Mouse (Mus musculus) bone marrow, adult 2 months (tissue): ENCODE measurements around the gene Fam205a1. TPM values are rescaled to one million over a fixed set of nuclear protein-coding genes. Genes with fewer than 3 reads are reported as not detected.
"Not testable (repeated sequence)": the region's sequence is repeated elsewhere in the genome, so short reads cannot be mapped to it uniquely, and the experiment has no call there.

Source experiments
- H3K27ac ChIP-seq: fragments of 200-500 bp; 2 replicates; pipeline ENCODE4 v1.5.1; 2012; ENCODE audit warnings: low read depth, mild to moderate bottlenecking, control low read depth, inconsistent platforms, low read length; ENCODE audit not compliant: control insufficient read depth, poor library complexity, insufficient read depth
- H3K4me1 ChIP-seq: fragments of 200-500 bp; 2 replicates; pipeline ENCODE4 v1.6.1; 2011; ENCODE audit warnings: low read length; ENCODE audit not compliant: control insufficient read depth, insufficient read depth
- H3K4me3 ChIP-seq: fragments of 200-500 bp; replicated peaks from 2 replicates; pipeline ENCODE3; 2011; ENCODE audit warnings: mild to moderate bottlenecking, low read depth, low read length, control low read depth; ENCODE audit not compliant: control insufficient read depth
- CTCF ChIP-seq: fragments of 200-500 bp; IDR thresholded peaks from 2 replicates; pipeline ENCODE4 v1.5.1; 2011; ENCODE audit warnings: low read length, control low read depth; ENCODE audit not compliant: control insufficient read depth, insufficient read depth
- POLR2A ChIP-seq: fragments of 200-500 bp; IDR thresholded peaks from 2 replicates; pipeline ENCODE4 v1.6.1; 2011; ENCODE audit warnings: low read depth, mild to moderate bottlenecking, control low read depth, low read length, borderline replicate concordance; ENCODE audit not compliant: control insufficient read depth
- WGBS: fragments of 180-500 bp; shearing (Covaris S2); methylation state at CpG from one replicate; pipeline ENCODE4 v1.1.7; 2018; 5-methylcytosine and 5-hydroxymethylcytosine counted together
- polyA plus RNA-seq: library from polyadenylated mRNA; stranded (reverse); fragments of >200 nt; gene quantifications from 2 replicates; pipeline ENCODE4 v1.2.4, GENCODE M21; 2011; ENCODE audit warnings: low replicate concordance; ENCODE audit not compliant: missing spikeins, insufficient read depth, insufficient read length

The Fam205a1 gene
- polyA plus RNA-seq, 1 experiment: 0.45 TPM

DNA sequence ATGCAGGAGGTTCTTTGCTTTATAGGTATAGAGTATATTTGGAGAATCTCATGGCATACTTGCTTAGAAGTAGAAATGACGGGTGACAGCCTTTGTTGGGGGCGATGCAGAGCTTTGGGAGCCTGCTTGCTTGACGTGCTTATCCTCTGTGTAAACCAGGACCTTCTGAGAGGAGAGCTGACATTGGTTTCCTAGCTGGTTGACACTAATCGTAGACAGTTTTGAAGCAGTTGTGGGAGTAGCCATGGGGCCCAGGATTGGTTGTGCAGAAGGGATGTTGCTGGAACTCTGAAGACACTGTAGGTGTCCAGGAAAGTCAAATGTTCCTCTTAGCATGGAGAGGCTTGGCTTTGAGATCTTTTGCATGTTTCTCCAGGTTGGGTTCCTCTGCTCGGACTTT is 14.5 kb upstream of the Fam205a1 start:
- no peak for TF ChIP-seq POLR2A
- no peak for TF ChIP-seq CTCF
- WGBS: 90% methylated on average over 5 of the region's 5 CpGs
- Histone ChIP-seq H3K27ac (no peak overlapping the region), H3K4me3 (peak overlapping the region; percentile 4), H3K4me1 (no peaks in the 10 kb centered on the region; the same call in 1 of the 2 replicates)

DNA sequence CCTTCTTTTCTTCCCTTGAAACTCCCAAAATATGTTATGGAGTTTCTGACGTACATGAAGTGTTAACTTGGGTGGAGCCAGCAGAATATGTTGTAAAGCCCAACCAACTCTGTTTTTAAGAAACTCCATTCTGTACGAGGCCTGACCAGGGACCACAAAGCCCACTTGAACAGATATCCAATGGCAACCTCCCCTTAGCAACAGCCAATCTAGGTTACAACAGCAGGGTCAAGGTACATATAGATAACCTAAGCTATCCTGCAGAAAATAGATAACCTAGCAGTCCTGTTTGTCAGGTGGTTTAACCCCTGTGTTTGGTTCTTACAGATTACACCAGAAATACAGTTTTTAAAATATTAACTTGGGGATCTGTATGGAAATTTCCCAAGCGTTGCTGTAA is 13.7 kb upstream of the Fam205a1 start:
- Histone ChIP-seq H3K27ac (peak overlapping the region; percentile 68), H3K4me1 (no peaks in the 10 kb centered on the region; the same call in 1 of the 2 replicates), H3K4me3 (no peak overlapping the region)
- 62% methylated on average over 3 of the region's 3 CpGs for WGBS
- no peak for TF ChIP-seq POLR2A
- TF ChIP-seq CTCF: no peak

DNA sequence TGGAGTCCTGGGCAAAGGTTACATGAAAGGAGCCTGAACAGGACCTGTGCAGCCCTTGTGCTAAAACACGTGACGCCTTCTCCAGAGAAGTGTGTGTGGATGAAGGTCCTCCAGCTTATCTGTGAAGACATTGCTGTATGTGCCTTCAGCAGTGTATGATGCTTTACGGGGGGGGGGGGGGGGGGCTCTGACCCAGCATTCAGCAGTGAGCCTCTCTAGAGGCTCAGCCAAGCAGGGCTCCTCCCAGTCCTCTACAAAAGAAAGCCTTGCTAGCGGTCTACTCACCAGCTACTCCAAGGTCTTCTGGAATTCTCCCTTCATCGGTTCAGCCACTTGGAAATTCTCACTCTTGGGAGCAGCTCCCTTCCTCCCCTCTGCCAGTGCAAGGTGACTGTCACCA is 9.8 kb upstream of the Fam205a1 start:
- H3K4me1 ChIP-seq, H3K27ac ChIP-seq, H3K4me3 ChIP-seq: not testable (repeated sequence)
- WGBS: 73% methylated on average over 5 of the region's 5 CpGs

DNA sequence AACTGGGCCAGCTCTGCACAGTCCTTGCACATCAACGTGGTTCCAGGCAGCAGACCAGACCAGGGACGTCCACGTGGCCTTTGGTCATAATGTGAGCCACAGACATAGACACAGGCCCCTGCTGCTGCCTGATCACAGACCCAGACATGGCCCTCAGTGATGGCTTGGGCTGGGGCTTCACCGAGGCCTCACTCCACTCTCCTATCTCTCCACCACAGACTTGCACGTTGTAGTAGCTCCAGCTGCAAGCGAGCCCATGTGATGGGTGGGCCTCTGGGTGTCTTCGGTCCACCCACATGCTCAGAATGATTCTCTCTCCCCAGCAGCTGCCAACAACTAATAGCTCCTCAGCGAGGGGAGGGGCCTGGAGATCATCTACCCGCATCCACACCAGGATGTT is 6.8 kb upstream of the Fam205a1 start:
- not testable (repeated sequence) for H3K4me3 ChIP-seq, H3K4me1 ChIP-seq
- 62% methylated on average over 9 of the region's 9 CpGs for WGBS
- peak overlapping the region; percentile 90 for H3K27ac ChIP-seq

DNA sequence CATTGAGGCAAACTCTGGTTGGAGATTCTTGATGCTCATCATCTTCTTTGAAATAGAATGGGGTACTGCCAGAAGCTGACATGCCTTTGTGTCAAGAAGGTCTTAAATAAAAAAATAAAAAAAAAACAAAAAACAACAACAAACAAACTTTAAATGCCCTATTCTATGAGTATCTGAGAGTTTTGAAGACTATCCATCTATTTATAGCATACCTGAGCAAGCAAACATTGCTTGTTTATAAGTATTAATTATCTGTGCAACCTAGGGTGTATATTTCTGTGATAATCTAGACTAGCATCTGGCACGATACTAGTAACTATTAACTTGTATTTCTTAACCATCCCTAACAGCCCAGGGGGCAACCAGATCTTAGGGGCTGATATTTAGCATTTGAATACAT is 3.0 kb upstream of the Fam205a1 start, which contains the start of gene Gm12394:
Gene Gm12394 (minus strand): TSS at position 101 of the 400 bp plus-strand sequence.
- H3K27ac ChIP-seq, H3K4me1 ChIP-seq, H3K4me3 ChIP-seq: not testable (repeated sequence)
- 64% methylated on average over 1 of the region's 1 CpGs for WGBS

Other genes starting within 250 kb of the Fam205a1 start
- gene Gm10591, start 241.7 kb downstream of the Fam205a1 start, polyA plus RNA-seq: not detected in 2 replicates
- gene Gm2564, start 224.2 kb downstream of the Fam205a1 start, polyA plus RNA-seq: not detected in 2 replicates
- gene Ccl27b, start 198.6 kb downstream of the Fam205a1 start, polyA plus RNA-seq: not detected in 2 replicates
- gene Il11ra2, start 192.0 kb downstream of the Fam205a1 start, polyA plus RNA-seq: not detected in 2 replicates
- not detected in 2 replicates for gene 4930578G10Rik, start 118.3 kb downstream of the Fam205a1 start, polyA plus RNA-seq
- gene Ccl19, start 97.3 kb downstream of the Fam205a1 start, polyA plus RNA-seq: 3.8 TPM in 1 of 2 replicates, not detected in the other
- not detected in 2 replicates for gene Ccl21a, start 79.9 kb downstream of the Fam205a1 start, polyA plus RNA-seq
- gene Gm12394, start 2.9 kb upstream of the Fam205a1 start, polyA plus RNA-seq: not detected in 2 replicates
- gene Fam205c, start 20.3 kb upstream of the Fam205a1 start, polyA plus RNA-seq: not detected in 2 replicates
- gene Phf24, start 62.8 kb upstream of the Fam205a1 start, polyA plus RNA-seq: not detected in 2 replicates
- 2.1 and 2.8 TPM in 2 replicates for gene Dnajb5, start 95.9 kb upstream of the Fam205a1 start, polyA plus RNA-seq
- gene 1700022I11Rik, start 115.7 kb upstream of the Fam205a1 start, polyA plus RNA-seq: not detected in 2 replicates
- gene Vcp, start 146.6 kb upstream of the Fam205a1 start, polyA plus RNA-seq: 57.6 and 93.9 TPM in 2 replicates
- 12.8 and 19.0 TPM in 2 replicates for gene Fancg, start 156.6 kb upstream of the Fam205a1 start, polyA plus RNA-seq
- gene Pigo, start 171.9 kb upstream of the Fam205a1 start, polyA plus RNA-seq: 14.7 and 23.6 TPM in 2 replicates
- gene Stoml2, start 177.8 kb upstream of the Fam205a1 start, polyA plus RNA-seq: 40.9 and 48.4 TPM in 2 replicates
- 46.2 and 77.6 TPM in 2 replicates for gene Fam214b, start 192.3 kb upstream of the Fam205a1 start, polyA plus RNA-seq
- 0.61 and 3.8 TPM in 2 replicates for gene Unc13b, start 205.1 kb upstream of the Fam205a1 start, polyA plus RNA-seq